Mouse (Mus musculus): Measurements from ENCODE around the gene Nkiras2.
"Not testable (repeated sequence)": the region's sequence is repeated elsewhere in the genome, so short reads cannot be mapped to it uniquely, and the experiment has no call there.

The Nkiras2 gene

DNA sequence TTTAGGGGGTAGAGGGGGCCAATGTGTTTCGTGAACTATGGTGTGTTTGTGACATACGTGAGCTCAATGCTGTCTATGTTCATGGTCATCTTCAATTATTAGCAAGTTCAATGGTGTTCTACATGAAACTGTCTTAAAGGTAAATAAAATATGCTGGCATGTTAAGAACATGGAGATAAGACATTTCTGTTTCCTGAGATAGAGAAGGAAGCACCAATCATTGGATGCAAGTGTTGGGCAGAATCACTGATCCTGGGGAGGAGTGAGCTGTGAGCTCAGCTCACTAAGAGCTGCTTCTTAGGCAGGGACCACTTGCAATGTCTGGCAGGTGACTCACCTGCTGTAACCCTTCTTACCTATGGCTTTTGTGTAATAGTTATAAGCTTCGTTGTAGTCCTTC, 17.7 kb upstream of the Nkiras2 start:
- no peak for DNase-seq (ENCODE audit: low spot score in 2 of 2)

DNA sequence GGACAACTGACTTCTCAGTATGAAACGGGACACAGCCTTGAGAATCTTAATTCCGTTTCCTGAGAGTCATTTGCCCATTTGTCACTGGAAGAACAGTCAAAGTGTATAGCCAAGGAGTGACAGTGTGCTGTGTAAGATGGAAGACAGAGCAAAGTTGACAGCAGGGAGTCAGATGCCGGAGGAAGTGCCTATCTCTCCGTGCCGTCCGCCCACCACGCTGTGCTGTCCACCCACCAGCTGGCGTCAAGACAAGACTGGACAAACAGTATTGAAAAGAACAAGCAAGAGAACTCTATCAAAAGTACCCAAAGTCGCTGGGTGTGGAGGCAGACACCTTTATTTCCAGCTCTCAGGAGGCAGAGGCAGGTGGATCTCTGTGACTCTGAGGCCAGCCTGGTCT, 15.9 kb upstream of the Nkiras2 start:
- DNase-seq (ENCODE audit: low spot score in 2 of 2) = no peak

- no peak for DNase-seq (ENCODE audit: low spot score in 2 of 2)
Observed at GRCm38 (mm10) chr11:100603813-100604212, 15.2 kb upstream of the Nkiras2 start.

GRCm38 (mm10) chr11:100604321-100605005, 14.6 kb upstream of the Nkiras2 start:
- no peak for DNase-seq (ENCODE audit: low spot score in 2 of 2)

DNA sequence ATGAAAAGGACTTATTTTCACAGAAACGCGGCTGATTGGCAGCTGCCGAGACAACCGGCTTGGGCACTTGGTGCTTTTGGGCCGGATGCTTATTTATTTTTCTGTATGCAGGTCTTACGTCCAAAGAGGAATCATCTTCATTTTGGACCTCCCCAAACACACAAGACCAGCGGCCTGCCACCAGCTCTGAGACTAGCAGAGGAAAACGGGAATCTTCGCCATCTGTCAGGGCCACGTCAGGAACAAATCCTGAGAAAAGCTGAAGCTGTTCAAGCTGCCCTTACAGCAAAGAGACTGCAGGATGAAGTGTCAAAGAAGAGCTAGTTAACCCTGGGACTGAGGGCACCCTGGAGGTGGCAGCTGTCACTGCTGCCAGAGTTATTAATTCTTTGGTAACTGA, 13.6 kb upstream of the Nkiras2 start:
- no peak for DNase-seq (ENCODE audit: low spot score in 2 of 2)

DNA sequence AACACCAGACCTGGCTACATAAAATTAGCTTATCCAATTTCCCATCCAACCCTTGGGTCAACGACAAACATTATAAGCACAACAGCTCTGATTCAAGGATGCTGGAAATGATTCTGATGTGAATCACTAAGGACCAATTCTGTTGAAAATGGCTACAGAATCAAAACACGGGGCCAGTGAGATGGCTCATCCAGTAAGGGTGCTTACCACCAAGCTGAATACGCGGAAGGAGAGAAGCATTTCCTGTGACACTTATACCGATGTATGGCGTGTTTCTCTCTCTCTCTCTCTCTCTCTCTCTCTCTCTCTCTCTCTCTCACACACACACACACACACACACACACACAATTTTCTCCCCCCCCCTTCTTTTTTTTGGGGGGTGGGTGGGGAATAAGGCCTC, 11.9 kb upstream of the Nkiras2 start:
- DNase-seq (ENCODE audit: low spot score in 2 of 2) = no peak

DNA sequence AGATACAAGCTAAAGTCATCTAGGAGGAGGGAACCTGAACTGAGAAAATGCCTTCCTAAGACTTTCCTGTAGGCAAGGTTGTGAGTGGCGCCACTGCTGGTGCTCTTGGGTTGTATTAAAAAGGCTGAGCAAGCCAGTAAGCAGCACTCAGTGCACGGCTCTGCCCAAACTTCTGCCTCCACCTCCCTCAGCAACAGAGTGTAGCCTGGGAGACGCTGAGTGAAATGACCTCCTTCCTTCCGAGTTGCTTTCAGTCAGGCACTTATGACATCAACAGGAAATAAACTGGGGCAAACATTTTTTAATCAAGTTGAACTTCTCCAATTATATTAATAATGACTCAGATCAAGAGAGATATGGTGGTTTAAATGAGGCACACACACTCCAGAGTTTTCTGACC, 10.2 kb upstream of the Nkiras2 start:
- DNase-seq (ENCODE audit: low spot score in 2 of 2) = no peak

DNA sequence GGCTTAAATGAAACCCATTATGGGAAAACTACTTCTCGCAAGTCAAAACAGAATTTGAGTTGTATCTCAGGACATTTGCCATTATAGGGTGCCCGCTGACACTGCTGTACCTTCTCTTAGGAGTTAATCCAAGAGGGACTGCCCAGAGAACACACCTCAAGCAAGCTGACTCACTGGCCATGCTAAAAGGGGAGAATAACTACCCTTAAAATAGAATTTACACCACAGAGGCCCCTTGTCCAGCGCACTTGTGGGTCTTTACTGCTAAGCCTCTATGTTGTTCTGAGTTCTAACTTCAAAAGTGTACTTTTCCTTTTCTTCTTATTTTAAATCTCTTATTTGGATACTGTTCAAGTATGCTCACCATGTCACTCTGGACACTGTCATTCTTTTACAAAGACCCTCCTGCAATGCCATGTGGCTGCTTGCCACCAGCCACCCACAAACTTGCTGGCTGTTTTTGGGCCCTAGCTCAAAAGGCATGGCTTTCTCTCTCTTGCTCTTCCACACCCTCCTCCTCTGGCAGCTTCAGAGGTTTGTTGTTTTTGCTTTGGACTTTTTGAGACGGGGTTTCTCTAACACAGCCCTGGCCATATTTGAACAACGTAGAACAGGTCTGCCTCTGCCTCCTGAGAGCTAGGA, 9.6 kb upstream of the Nkiras2 start:
- DNase-seq (ENCODE audit: low spot score in 2 of 2) = no peak

GRCm38 (mm10) chr11:100609997-100610680, 8.9 kb upstream of the Nkiras2 start:
- DNase-seq (ENCODE audit: low spot score in 2 of 2) = no peak

DNA sequence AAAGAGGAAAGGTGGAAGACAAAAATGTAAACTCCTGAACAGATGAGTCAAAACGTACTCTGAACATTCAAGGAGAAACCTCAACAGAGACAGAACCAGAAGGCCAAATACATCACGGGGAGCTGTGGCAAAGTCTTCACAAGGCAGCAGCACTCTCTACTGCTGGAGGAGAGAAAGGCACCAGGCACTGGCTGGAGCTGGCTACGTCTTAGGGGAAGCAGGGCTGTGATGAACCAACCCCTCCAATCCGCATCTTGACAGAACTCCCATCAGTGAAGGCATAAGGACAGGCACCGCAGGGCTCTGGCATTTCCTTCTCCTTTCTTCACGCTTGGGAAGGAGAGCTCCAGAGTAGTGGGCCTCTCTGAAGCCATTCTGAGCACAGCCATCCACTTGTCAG, 7.4 kb upstream of the Nkiras2 start:
- DNase-seq (ENCODE audit: low spot score in 2 of 2) = no peak

DNA sequence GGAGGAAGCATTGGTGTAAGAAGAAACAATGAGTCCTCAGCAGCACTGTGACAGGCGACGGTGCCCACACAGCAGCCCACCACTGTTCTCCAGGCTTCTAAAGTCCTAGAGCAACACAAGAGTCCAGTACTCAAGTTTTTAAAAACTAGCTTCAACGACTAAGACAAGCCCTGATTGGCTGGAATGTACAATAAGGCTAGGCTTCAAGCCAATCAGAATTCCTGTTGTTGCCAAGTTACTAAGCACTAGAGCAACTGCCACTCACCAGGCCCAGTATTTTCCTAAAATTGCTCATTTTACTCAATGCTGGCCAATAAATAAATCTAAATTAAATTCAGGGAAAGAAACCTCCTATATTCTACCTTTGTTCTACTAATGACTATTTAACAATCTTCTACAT, 5.8 kb upstream of the Nkiras2 start:
- DNase-seq (ENCODE audit: low spot score in 2 of 2) = no peak

DNA sequence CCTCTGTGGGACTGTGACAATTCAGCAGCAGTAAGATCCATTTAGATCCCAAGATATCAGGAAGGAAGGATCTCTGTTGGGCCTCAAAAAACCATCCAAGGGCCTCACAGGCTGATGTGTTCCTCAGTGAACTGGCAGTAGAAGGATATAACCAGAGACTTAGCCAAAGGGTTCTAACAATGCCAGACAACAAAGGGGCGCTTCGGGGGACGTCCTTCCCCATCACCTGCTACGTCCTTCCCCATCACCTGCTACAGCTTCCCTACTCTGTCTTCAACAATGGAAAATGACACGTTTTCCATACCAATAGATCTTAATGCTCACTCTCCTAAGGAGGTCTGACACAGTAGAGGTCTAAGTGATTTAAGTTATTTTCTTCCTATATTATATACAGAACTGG, 2.7 kb upstream of the Nkiras2 start:
- no peak for DNase-seq (ENCODE audit: low spot score in 2 of 2)

GRCm38 (mm10) chr11:100616836-100617235, 2.2 kb upstream of the Nkiras2 start:
- not testable (repeated sequence) for DNase-seq (ENCODE audit: low spot score in 2 of 2)

DNA sequence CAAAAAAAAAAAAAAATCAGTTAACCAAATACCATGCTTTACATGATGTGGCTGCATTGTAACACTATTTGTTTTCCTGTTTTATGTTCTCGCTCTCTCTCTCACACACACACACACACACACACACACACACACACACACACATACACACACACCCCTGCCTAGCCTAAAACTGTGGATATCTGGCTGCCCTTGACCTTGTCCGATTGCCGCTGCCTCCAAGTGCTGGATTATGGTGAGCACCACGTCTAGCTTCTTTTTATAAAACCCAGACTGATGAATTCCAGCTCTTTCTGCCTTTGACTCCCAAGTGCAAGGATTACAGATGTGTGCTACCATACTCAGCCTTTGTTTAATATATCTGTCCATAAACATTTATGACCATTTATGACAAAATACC, 1.6 kb upstream of the Nkiras2 start:
- DNase-seq (ENCODE audit: low spot score in 2 of 2) = no peak

GRCm38 (mm10) chr11:100619485-100619975, 486 bp downstream of the Nkiras2 start:
- DNase-seq (ENCODE audit: low spot score in 2 of 2) = peak; percentile 95 to 96

DNA sequence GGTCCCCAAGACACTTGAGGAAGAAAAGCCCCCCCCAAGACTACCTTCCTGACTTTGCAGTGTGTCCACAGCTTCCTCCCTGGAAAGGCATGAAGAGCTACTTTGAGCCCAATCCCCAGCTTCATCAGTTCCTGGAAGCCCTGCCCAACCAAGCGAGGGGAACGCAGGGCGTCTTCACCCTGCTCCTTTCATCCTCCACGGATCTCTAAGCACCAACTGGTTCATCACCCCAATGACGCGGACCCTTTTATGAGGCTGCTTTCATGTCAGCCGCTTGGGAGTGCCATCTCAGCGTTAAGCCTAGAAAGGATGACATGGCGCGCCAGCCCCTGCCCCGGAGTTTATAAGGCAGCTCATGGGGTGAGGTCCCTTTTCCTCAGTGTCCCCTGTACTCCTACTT, 938 bp downstream of the Nkiras2 start, which contains the start of gene Dnajc7:
TSS of gene Dnajc7 (minus strand) at position 187 of the 400 bp plus-strand sequence.
- peak in 1 of 2 experiments; percentile 58 for DNase-seq (ENCODE audit: low spot score in 2 of 2)

DNA sequence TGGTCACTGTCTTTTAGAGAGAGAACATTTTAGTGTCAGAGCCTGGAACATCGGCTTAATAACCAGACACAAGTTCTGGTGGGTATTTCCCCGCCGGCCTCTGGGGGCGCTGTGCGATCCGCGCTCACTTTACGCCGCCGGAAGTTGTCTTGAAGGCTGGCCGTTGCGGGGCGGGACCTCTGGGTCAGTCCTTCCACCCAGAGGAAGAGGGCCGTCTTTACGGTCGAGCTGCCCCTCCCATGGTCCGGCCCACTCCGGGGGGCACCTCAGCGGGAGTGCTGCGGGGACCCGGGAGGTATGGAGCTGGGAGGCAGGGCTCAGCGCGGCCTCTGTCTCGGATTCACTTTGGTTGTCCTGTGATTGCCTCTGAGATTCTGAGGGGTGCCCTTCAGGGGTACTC, 3.7 kb downstream of the Nkiras2 start:
- DNase-seq (ENCODE audit: low spot score in 2 of 2) = peak; percentile 94

GRCm38 (mm10) chr11:100623867-100624266, 4.8 kb downstream of the Nkiras2 start:
- no peak for DNase-seq (ENCODE audit: low spot score in 2 of 2)

GRCm38 (mm10) chr11:100625754-100626700, 7.0 kb downstream of the Nkiras2 start:
- no peak for DNase-seq (ENCODE audit: low spot score in 2 of 2)

DNA sequence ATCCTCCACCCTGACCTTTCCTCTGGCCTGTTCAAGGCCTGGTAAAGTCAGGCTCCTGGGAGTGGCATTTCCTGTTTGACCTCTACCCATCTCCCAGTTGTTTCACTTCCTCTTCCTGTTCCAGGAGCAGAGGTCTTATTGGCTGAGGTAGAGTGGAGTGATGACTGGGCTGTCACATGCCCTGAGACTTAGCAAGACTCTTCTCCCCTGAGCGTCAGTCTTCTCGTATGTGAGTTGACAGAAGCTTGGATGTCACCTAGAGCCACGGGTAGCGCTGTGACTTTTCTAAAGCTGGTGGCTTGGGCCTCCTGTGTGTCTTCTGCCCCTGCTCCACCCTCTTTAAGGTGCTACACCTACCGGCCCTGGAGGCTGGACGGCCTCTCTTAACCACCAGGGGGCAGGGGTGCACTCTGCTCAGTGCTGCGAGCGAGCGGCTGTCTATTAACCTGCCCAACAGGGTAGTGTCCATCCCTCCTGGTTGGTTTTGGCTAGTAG, 7.7 kb downstream of the Nkiras2 start:
- peak; percentile 36 to 45 for DNase-seq (ENCODE audit: low spot score in 2 of 2)

DNA sequence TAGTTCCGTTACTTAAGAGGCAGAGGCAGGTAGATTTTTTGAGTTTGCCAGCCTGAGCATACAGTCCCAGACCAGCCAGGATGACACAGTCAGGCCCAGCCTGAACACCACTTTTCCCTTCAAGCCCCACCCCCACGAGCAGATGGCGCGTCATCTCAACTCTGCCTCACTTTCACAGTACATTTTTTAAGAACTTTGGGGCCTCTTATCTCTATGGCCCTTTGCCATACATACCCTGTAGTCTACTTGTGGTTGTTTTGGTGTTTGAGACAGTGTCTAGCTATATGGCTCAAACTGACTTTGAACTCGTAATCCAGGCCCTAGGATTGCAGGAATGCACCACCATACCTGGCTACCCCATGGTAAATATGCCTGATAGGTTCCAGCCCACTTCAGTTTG, 9.0 kb downstream of the Nkiras2 start:
- no peak for DNase-seq (ENCODE audit: low spot score in 2 of 2)

Data from right cerebral cortex, postnatal 36 days (tissue).